Mouse (Mus musculus): ENCODE results near the gene Nfkb2. TPM values are rescaled to one million over a fixed set of nuclear protein-coding genes. Genes with fewer than 3 reads are reported as not detected.

Nfkb2 gene
- polyA plus RNA-seq, 1 experiment = 4.2 TPM

GRCm38 (mm10) chr19:46326756-46327305 lies 22.7 kb downstream of the Nfkb2 start, which contains the start of gene Psd:
Psd (minus strand) TSS chr19:46327156.
- under 1% methylated on average over 35 of the region's 35 CpGs for WGBS
- Histone ChIP-seq H3K27ac (ENCODE audit: insufficient read depth, low read length) (peak within 1 kb of the TSS; percentile 84), H3K4me3 (replicated peaks; ENCODE audit: insufficient read depth, low read depth, low read length) (peak within 1 kb of the TSS; percentile 76), H3K4me1 (ENCODE audit: control insufficient read depth, insufficient read depth, low read length) (peaks cover 25% of the 10 kb centered on the region), H3K27me3 (ENCODE audit: control insufficient read depth, insufficient read depth, low read length) (no peaks in the 10 kb centered on the region)
- peak; percentile 83 to 86 for DNase-seq
- TF ChIP-seq CTCF (IDR thresholded peaks at IDR 0.05; ENCODE audit: borderline replicate concordance, insufficient read depth, low read depth, low read length) = no peak
- peak; percentile 80 for TF ChIP-seq POLR2A (IDR thresholded peaks at IDR 0.05; ENCODE audit: borderline replicate concordance, insufficient read depth, low read length)

- 16% methylated on average over 14 of the region's 14 CpGs for WGBS
- no peak for TF ChIP-seq POLR2A (IDR thresholded peaks at IDR 0.05; ENCODE audit: borderline replicate concordance, insufficient read depth, low read length)
- TF ChIP-seq CTCF (IDR thresholded peaks at IDR 0.05; ENCODE audit: borderline replicate concordance, insufficient read depth, low read depth, low read length) = no peak
- Histone ChIP-seq H3K4me3 (replicated peaks; ENCODE audit: insufficient read depth, low read depth, low read length) (peak overlapping the region; percentile 76), H3K27ac (ENCODE audit: insufficient read depth, low read length) (peak overlapping the region; percentile 84), H3K4me1 (ENCODE audit: control insufficient read depth, insufficient read depth, low read length) (peaks cover 22% of the 10 kb centered on the region), H3K27me3 (ENCODE audit: control insufficient read depth, insufficient read depth, low read length) (no peaks in the 10 kb centered on the region)
- peak in 1 of 2 experiments; percentile 38 for DNase-seq
Observed at GRCm38 (mm10) chr19:46327531-46328064, 23.5 kb downstream of the Nfkb2 start.

GRCm38 (mm10) chr19:46328081-46329030 lies 24.2 kb downstream of the Nfkb2 start, which contains the start of gene Fbxl15:
Fbxl15 (plus strand) TSS chr19:46328184.
- Histone ChIP-seq H3K4me3 (replicated peaks; ENCODE audit: insufficient read depth, low read depth, low read length) (peak within 1 kb of the TSS; percentile 76), H3K4me1 (ENCODE audit: control insufficient read depth, insufficient read depth, low read length) (peaks cover 22% of the 10 kb centered on the region), H3K27me3 (ENCODE audit: control insufficient read depth, insufficient read depth, low read length) (no peaks in the 10 kb centered on the region), H3K27ac (ENCODE audit: insufficient read depth, low read length) (peak within 1 kb of the TSS; percentile 84)
- no peak for TF ChIP-seq CTCF (IDR thresholded peaks at IDR 0.05; ENCODE audit: borderline replicate concordance, insufficient read depth, low read depth, low read length)
- peak; percentile 90 for TF ChIP-seq POLR2A (IDR thresholded peaks at IDR 0.05; ENCODE audit: borderline replicate concordance, insufficient read depth, low read length)
- DNase-seq = peak; percentile 96 to 97
- WGBS = under 1% methylated on average over 81 of the region's 81 CpGs

GRCm38 (mm10) chr19:46329031-46329641 lies 25.0 kb downstream of the Nfkb2 start:
- Histone ChIP-seq H3K27me3 (ENCODE audit: control insufficient read depth, insufficient read depth, low read length) (no peaks in the 10 kb centered on the region), H3K4me3 (replicated peaks; ENCODE audit: insufficient read depth, low read depth, low read length) (peak overlapping the region; percentile 76), H3K27ac (ENCODE audit: insufficient read depth, low read length) (peak overlapping the region; percentile 84), H3K4me1 (ENCODE audit: control insufficient read depth, insufficient read depth, low read length) (peaks cover 27% of the 10 kb centered on the region)
- under 1% methylated on average over 54 of the region's 54 CpGs for WGBS
- TF ChIP-seq CTCF (IDR thresholded peaks at IDR 0.05; ENCODE audit: borderline replicate concordance, insufficient read depth, low read depth, low read length) (no peak), POLR2A (IDR thresholded peaks at IDR 0.05; ENCODE audit: borderline replicate concordance, insufficient read depth, low read length) (no peak)
- DNase-seq = no peak

- TF ChIP-seq CTCF (IDR thresholded peaks at IDR 0.05; ENCODE audit: borderline replicate concordance, insufficient read depth, low read depth, low read length) (peak; percentile 93), POLR2A (IDR thresholded peaks at IDR 0.05; ENCODE audit: borderline replicate concordance, insufficient read depth, low read length) (no peak)
- Histone ChIP-seq H3K4me1 (ENCODE audit: control insufficient read depth, insufficient read depth, low read length) (peaks cover 28% of the 10 kb centered on the region), H3K27me3 (ENCODE audit: control insufficient read depth, insufficient read depth, low read length) (no peaks in the 10 kb centered on the region), H3K27ac (ENCODE audit: insufficient read depth, low read length) (no peak overlapping the region), H3K4me3 (replicated peaks; ENCODE audit: insufficient read depth, low read depth, low read length) (peak overlapping the region; percentile 36)
- peak; percentile 88 to 89 for DNase-seq
- WGBS = 4% methylated on average over 16 of the region's 16 CpGs
Observed at GRCm38 (mm10) chr19:46329951-46330350, 25.8 kb downstream of the Nfkb2 start.

- Histone ChIP-seq H3K4me3 (replicated peaks; ENCODE audit: insufficient read depth, low read depth, low read length) (no peak overlapping the region), H3K27me3 (ENCODE audit: control insufficient read depth, insufficient read depth, low read length) (no peaks in the 10 kb centered on the region), H3K27ac (ENCODE audit: insufficient read depth, low read length) (no peak overlapping the region), H3K4me1 (ENCODE audit: control insufficient read depth, insufficient read depth, low read length) (peaks cover 29% of the 10 kb centered on the region)
- no peak for TF ChIP-seq POLR2A (IDR thresholded peaks at IDR 0.05; ENCODE audit: borderline replicate concordance, insufficient read depth, low read length)
- TF ChIP-seq CTCF (IDR thresholded peaks at IDR 0.05; ENCODE audit: borderline replicate concordance, insufficient read depth, low read depth, low read length) = no peak
- 86% methylated on average over 12 of the region's 12 CpGs for WGBS
- DNase-seq = no peak
Observed at GRCm38 (mm10) chr19:46330696-46331095, 26.6 kb downstream of the Nfkb2 start.

GRCm38 (mm10) chr19:46331326-46331725 lies 27.2 kb downstream of the Nfkb2 start:
- Histone ChIP-seq H3K27ac (ENCODE audit: insufficient read depth, low read length) (no peak overlapping the region), H3K27me3 (ENCODE audit: control insufficient read depth, insufficient read depth, low read length) (no peaks in the 10 kb centered on the region), H3K4me3 (replicated peaks; ENCODE audit: insufficient read depth, low read depth, low read length) (no peak overlapping the region), H3K4me1 (ENCODE audit: control insufficient read depth, insufficient read depth, low read length) (peaks cover 32% of the 10 kb centered on the region)
- no peak for DNase-seq
- 78% methylated on average over 14 of the region's 14 CpGs for WGBS
- TF ChIP-seq CTCF (IDR thresholded peaks at IDR 0.05; ENCODE audit: borderline replicate concordance, insufficient read depth, low read depth, low read length) (no peak), POLR2A (IDR thresholded peaks at IDR 0.05; ENCODE audit: borderline replicate concordance, insufficient read depth, low read length) (no peak)
